Mouse (Mus musculus) left cerebral cortex, postnatal 14 days (tissue): Measurements from ENCODE around the gene Foxn3. TPM values are rescaled to one million over a fixed set of nuclear protein-coding genes. Genes with fewer than 3 reads are reported as not detected.

Experiments
- DNase-seq, 2 experiments: peaks; one replicate each; pipeline ENCODE4 v3.0.0; 2021 to 2022; ENCODE audit warnings: low spot score in 2 of 2, mixed read lengths in 1 of 2
- intact Hi-C: fragments of 180-260 bp; cut with DNase I; formaldehyde crosslinking; loops from one replicate; pipeline ENCODE4 v1.15.1; 2025
- total RNA-seq, 2 experiments: library from RNA; stranded (reverse); gene quantifications; 2 replicates each; pipeline ENCODE4 v1.2.3; 2021

Gene Foxn3
- total RNA-seq, 2 experiments from 2014 or later: 47.2 to 51.6 TPM

- DNase-seq: no peak
- intact Hi-C loops: no loop called here
Observed at GRCm38 (mm10) chr12:99321633-99322431, 241.6 kb downstream of the Foxn3 start.

GRCm38 (mm10) chr12:99320966-99321496, 242.4 kb downstream of the Foxn3 start:
- intact Hi-C loops: no loop called here
- no peak for DNase-seq

- intact Hi-C loops: no loop called here
- DNase-seq: no peak
Observed at GRCm38 (mm10) chr12:99319896-99320295, 243.5 kb downstream of the Foxn3 start.

GRCm38 (mm10) chr12:99319171-99319570, 244.2 kb downstream of the Foxn3 start:
- intact Hi-C loops: no loop called here
- no peak for DNase-seq

- intact Hi-C loops: no loop called here
- DNase-seq: no peak
Observed at GRCm38 (mm10) chr12:99315931-99316330, 247.5 kb downstream of the Foxn3 start.

- peak in 1 of 2 experiments; percentile 44 for DNase-seq
- intact Hi-C loops: no loop called here
Observed at GRCm38 (mm10) chr12:99314817-99315216, 248.6 kb downstream of the Foxn3 start.

GRCm38 (mm10) chr12:99311303-99311702, 252.1 kb downstream of the Foxn3 start:
- intact Hi-C loops: no loop called here
- no peak for DNase-seq

- intact Hi-C loops: no loop called here
- DNase-seq: no peak
Observed at GRCm38 (mm10) chr12:99309937-99310336, 253.4 kb downstream of the Foxn3 start.

GRCm38 (mm10) chr12:99308541-99309089, 254.8 kb downstream of the Foxn3 start:
- intact Hi-C loops: no loop called here

GRCm38 (mm10) chr12:99306536-99307204, 256.7 kb downstream of the Foxn3 start:
- intact Hi-C loops: no loop called here

More at GRCm38 (mm10) chr12:99308541-99309089, 254.8 kb downstream of the Foxn3 start:
- no peak for DNase-seq

GRCm38 (mm10) chr12:99305784-99306535, 257.4 kb downstream of the Foxn3 start:
- intact Hi-C loops: no loop called here
- DNase-seq: no peak

More at GRCm38 (mm10) chr12:99306536-99307204, 256.7 kb downstream of the Foxn3 start:
- DNase-seq: no peak

- no peak for DNase-seq
- intact Hi-C loops: no loop called here
Observed at GRCm38 (mm10) chr12:99305324-99305723, 258.1 kb downstream of the Foxn3 start.

GRCm38 (mm10) chr12:99304056-99304455, 259.3 kb downstream of the Foxn3 start:
- intact Hi-C loops: no loop called here
- DNase-seq: no peak

GRCm38 (mm10) chr12:99303581-99303980, 259.8 kb downstream of the Foxn3 start:
- DNase-seq: no peak

GRCm38 (mm10) chr12:99299900-99300299, 263.5 kb downstream of the Foxn3 start:
- no peak for DNase-seq
- intact Hi-C loops: no loop called here

More at GRCm38 (mm10) chr12:99303581-99303980, 259.8 kb downstream of the Foxn3 start:
- intact Hi-C loops: no loop called here

GRCm38 (mm10) chr12:99298851-99299600, 264.4 kb downstream of the Foxn3 start:
- no peak for DNase-seq

GRCm38 (mm10) chr12:99298242-99298641, 265.1 kb downstream of the Foxn3 start:
- intact Hi-C loops: no loop called here
- DNase-seq: no peak

More at GRCm38 (mm10) chr12:99298851-99299600, 264.4 kb downstream of the Foxn3 start:
- intact Hi-C loops: no loop called here

GRCm38 (mm10) chr12:99297792-99298191, 265.6 kb downstream of the Foxn3 start:
- DNase-seq: no peak
- intact Hi-C loops: no loop called here

- intact Hi-C loops: no loop called here
- DNase-seq: no peak
Observed at GRCm38 (mm10) chr12:99293532-99293931, 269.9 kb downstream of the Foxn3 start.
